Mouse (Mus musculus): ENCODE data around the gene Fam151b.

DNA sequence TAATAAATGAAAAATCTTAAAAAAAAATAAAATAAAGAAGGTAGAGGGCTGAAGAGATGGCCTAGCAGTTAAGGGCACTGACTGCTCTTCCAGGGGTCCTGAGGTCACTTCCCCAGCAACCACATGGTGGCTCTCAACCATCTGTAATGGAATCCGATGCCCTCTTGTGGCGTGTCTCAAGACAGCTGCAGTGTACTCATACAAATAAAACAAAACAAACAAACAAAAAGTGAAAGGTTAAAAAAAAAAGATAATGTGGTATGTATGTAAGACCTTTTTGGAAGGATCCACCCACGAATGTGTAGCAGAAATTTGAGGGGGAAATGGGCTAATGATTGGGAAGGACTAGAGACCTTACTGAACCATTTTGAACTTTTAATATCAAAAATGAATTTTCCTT is 467 bp downstream of the Fam151b start:
- peak; percentile 42 to 88 (median 64) for TF ChIP-seq CTCF (IDR thresholded peaks at IDR 0.05 in 2 of 3, conservative IDR thresholded peaks at IDR 0.05 in 1 of 3; ENCODE audit: control insufficient read depth in 1 of 3, insufficient read depth in 1 of 3, low read depth in 2 of 3, low read length in 3 of 3, poor library complexity in 1 of 3, severe bottlenecking in 1 of 3)
- TF ChIP-seq CHD1 (IDR thresholded peaks at IDR 0.05; ENCODE audit: low read depth, low read length): no peak
- TF ChIP-seq GABPA (IDR thresholded peaks at IDR 0.05; ENCODE audit: low read depth, low read length): no peak
- TF ChIP-seq POLR2A (IDR thresholded peaks at IDR 0.05; ENCODE audit: control insufficient read depth in 1 of 2, insufficient read depth in 1 of 2, low read depth in 1 of 2, low read length in 2 of 2, poor library complexity in 1 of 2): no peak
- no peak for TF ChIP-seq GATA1 (IDR thresholded peaks at IDR 0.05; ENCODE audit: low read depth, low read length)
- peak; percentile 73; the same call in 1 of the 2 replicates for TF ChIP-seq MYC (IDR thresholded peaks at IDR 0.05; ENCODE audit: low read depth, low read length)
